Mouse (Mus musculus) gastrocnemius, adult 18-20 months (tissue): Measurements from ENCODE around the gene Armh3. TPM values are rescaled to one million over a fixed set of nuclear protein-coding genes. Genes with fewer than 3 reads are reported as not detected.

Experiments
- DNase-seq: peaks from one replicate; pipeline ENCODE4 v3.0.0; 2021; ENCODE audit warnings: low spot score
- total RNA-seq, 2 experiments: library from RNA; stranded (reverse); gene quantifications; 2 replicates each; pipeline ENCODE4 v1.2.3; 2021

Gene Armh3
- total RNA-seq, 2 experiments from 2014 or later, result 11.9 to 12.6 TPM

GRCm38 (mm10) chr19:45911236-45912025, 86.9 kb downstream of the Armh3 start:
- DNase-seq, result no peak

- DNase-seq, result no peak
These were observed 90.0 kb downstream of the Armh3 start for GRCm38 (mm10) chr19:45908246-45908645.

GRCm38 (mm10) chr19:45907416-45907815, 90.9 kb downstream of the Armh3 start:
- no peak for DNase-seq

- no peak for DNase-seq
These were observed 94.4 kb downstream of the Armh3 start for GRCm38 (mm10) chr19:45903861-45904260.

GRCm38 (mm10) chr19:45902390-45903035, 95.8 kb downstream of the Armh3 start:
- no peak for DNase-seq

GRCm38 (mm10) chr19:45900836-45901235, 97.5 kb downstream of the Armh3 start:
- no peak for DNase-seq

- no peak for DNase-seq
These were observed 102.6 kb downstream of the Armh3 start for GRCm38 (mm10) chr19:45895726-45896125.

- DNase-seq, result no peak
These were observed 116.2 kb downstream of the Armh3 start for GRCm38 (mm10) chr19:45882056-45882455.

GRCm38 (mm10) chr19:45873320-45873719, 125.0 kb downstream of the Armh3 start:
- no peak for DNase-seq

- DNase-seq, result no peak
These were observed 142.9 kb downstream of the Armh3 start for GRCm38 (mm10) chr19:45855284-45855920.

GRCm38 (mm10) chr19:45854521-45854920, 143.8 kb downstream of the Armh3 start:
- peak; percentile 60 for DNase-seq

- no peak for DNase-seq
These were observed 150.6 kb downstream of the Armh3 start for GRCm38 (mm10) chr19:45847733-45848093.

- no peak for DNase-seq
These were observed 151.1 kb downstream of the Armh3 start for GRCm38 (mm10) chr19:45847016-45847732.

- DNase-seq, result no peak
These were observed 154.1 kb downstream of the Armh3 start for GRCm38 (mm10) chr19:45844209-45844608.

GRCm38 (mm10) chr19:45843424-45843823, 154.9 kb downstream of the Armh3 start:
- no peak for DNase-seq

- peak; percentile 4 for DNase-seq
These were observed 161.0 kb downstream of the Armh3 start for GRCm38 (mm10) chr19:45837050-45837994.

- no peak for DNase-seq
These were observed 162.8 kb downstream of the Armh3 start for GRCm38 (mm10) chr19:45835490-45835889.

GRCm38 (mm10) chr19:45833665-45834064, 164.6 kb downstream of the Armh3 start:
- no peak for DNase-seq

GRCm38 (mm10) chr19:45830679-45831078, 167.6 kb downstream of the Armh3 start:
- no peak for DNase-seq

GRCm38 (mm10) chr19:45827736-45828135, 170.6 kb downstream of the Armh3 start:
- no peak for DNase-seq

GRCm38 (mm10) chr19:45827125-45827524, 171.2 kb downstream of the Armh3 start:
- no peak for DNase-seq
